Mouse (Mus musculus): Measurements from ENCODE around the gene Plcd3. TPM values are rescaled to one million over a fixed set of nuclear protein-coding genes. Genes with fewer than 3 reads are reported as not detected.

The Plcd3 gene
- polyA plus RNA-seq, 1 experiment, result 0.18 TPM

DNA sequence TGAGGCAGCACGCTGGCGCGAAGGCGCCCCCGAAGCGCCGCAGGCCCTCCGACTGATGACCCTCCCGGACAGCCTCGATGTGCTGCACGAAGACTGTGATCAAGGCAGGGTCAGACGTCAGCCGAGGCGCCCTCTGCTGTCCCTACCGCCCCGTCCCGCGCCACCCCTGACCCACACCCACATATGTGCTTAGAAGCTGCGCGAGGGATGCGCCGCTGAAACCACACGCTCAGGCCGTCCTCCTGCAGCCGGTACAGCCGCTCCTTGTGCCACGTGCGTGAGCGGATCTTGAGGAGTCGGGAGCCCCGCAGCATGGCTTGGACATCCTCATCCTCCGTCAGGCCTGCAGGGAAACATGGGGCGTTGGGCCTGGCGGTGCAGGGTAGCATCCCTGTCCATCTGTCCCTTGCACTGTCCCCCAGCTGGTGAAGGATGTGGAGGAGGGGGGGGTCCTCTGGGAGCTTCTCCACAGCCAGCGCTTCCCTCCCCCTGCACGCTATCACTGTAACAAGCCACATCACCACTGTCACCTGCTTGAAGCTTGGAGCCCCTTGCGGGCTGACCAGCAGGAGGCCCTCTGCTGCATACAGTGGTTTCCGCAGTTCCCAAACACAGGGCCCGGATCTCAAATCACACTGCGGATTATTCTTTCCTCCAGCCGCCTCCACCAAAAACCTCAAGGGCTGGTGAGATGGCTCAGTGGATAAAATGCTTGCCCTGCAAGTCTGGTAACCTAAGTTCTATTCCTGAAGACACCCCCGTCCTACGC lies 21.0 kb downstream of the Plcd3 start:
- H3K4me1 ChIP-seq, result peaks cover 16% of the 10 kb centered on the region
- peaks cover 64% of the 10 kb centered on the region for H3K27me3 ChIP-seq (replicated peaks)
- no peaks in the 10 kb centered on the region for H3K36me3 ChIP-seq (replicated peaks; ENCODE audit: low read length)
- peak overlapping the region; percentile 88 for H3K4me3 ChIP-seq (replicated peaks)
- H3K9me3 ChIP-seq, result no peaks in the 10 kb centered on the region
- TF ChIP-seq FLI1 (IDR thresholded peaks at IDR 0.05; ENCODE audit: low read length), result no peak
- no peak for TF ChIP-seq GATA1 (IDR thresholded peaks at IDR 0.05; ENCODE audit: borderline replicate concordance, low read length)

DNA sequence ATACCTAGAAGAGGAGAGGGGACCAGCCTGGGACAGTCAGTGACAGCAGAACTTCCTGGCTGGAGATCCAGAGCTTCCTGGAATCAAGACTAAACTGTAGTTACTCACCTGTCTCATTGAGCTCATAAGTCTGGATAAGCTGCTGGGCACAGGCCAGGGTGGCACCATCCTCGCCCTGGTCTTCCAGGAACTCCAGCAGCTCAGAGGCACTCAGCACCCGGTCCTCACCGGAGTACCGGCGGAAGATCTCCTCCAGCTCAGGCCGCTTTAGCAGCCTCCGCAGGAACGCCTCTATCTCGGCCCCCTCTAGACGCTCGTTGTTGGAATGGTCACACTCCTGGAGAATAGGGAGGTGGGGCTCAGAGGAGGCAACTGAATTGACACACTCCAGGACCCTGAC lies 23.3 kb downstream of the Plcd3 start:
- Histone ChIP-seq H3K27me3 (replicated peaks) (peaks cover 76% of the 10 kb centered on the region), H3K4me1 (peaks cover 21% of the 10 kb centered on the region), H3K4me3 (replicated peaks) (no peak overlapping the region), H3K36me3 (replicated peaks; ENCODE audit: low read length) (no peaks in the 10 kb centered on the region), H3K9me3 (no peaks in the 10 kb centered on the region)
- TF ChIP-seq FLI1 (IDR thresholded peaks at IDR 0.05; ENCODE audit: low read length) (no peak), GATA1 (IDR thresholded peaks at IDR 0.05; ENCODE audit: borderline replicate concordance, low read length) (no peak)

DNA sequence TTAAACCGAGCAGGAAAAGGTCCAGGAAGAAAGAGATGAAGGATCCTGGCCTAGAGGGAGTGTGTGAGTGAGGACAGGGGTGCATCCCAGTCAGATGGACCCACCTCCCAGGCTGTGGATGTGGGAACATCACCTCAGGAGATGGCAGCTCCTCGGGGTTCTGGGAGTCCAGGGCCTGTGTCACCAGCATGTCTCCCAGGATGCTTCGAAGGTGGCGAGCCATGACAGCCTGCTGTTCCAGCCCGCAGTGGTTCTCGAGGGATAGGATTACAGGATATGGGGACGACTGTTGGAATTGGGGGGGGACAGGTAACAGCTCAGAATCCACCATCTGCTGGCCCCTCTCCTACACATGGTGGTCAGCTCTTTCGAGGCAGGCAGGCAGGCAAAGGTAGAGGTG lies 24.9 kb downstream of the Plcd3 start:
- H3K36me3 ChIP-seq (replicated peaks; ENCODE audit: low read length), result peaks cover 2% of the 10 kb centered on the region

DNA sequence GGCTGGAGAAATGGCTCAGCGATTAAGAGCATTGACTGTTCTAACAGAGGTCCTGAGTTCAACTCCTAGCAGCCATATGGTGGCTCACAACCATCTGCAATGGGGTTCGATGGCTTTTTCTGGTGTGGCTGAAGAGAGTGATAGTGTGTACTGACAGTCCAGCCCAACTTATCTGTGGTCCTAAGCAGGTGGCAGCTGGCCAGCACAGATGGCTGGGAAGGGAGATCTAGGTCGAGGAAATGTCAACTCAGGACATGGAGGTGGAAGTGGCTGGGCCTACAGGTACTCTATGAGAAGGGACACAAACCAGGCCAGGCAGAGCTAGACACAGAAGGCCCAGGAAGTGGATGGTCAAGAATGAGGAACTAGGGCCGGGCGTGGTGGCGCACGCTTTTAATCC lies 25.4 kb downstream of the Plcd3 start:
- H3K4me3 ChIP-seq (replicated peaks), result no peak overlapping the region
- no peaks in the 10 kb centered on the region for H3K9me3 ChIP-seq
- TF ChIP-seq FLI1 (IDR thresholded peaks at IDR 0.05; ENCODE audit: low read length) (no peak), GATA1 (IDR thresholded peaks at IDR 0.05; ENCODE audit: borderline replicate concordance, low read length) (no peak)
- H3K4me1 ChIP-seq, result peaks cover 19% of the 10 kb centered on the region
- peaks cover 56% of the 10 kb centered on the region for H3K27me3 ChIP-seq (replicated peaks)
- peaks cover 7% of the 10 kb centered on the region for H3K36me3 ChIP-seq (replicated peaks; ENCODE audit: low read length)

More for the DNA sequence above, 24.9 kb downstream of the Plcd3 start:
- H3K27me3 ChIP-seq (replicated peaks), result peaks cover 62% of the 10 kb centered on the region
- no peaks in the 10 kb centered on the region for H3K9me3 ChIP-seq
- TF ChIP-seq FLI1 (IDR thresholded peaks at IDR 0.05; ENCODE audit: low read length), result no peak
- H3K4me3 ChIP-seq (replicated peaks), result no peak overlapping the region
- peaks cover 21% of the 10 kb centered on the region for H3K4me1 ChIP-seq

DNA sequence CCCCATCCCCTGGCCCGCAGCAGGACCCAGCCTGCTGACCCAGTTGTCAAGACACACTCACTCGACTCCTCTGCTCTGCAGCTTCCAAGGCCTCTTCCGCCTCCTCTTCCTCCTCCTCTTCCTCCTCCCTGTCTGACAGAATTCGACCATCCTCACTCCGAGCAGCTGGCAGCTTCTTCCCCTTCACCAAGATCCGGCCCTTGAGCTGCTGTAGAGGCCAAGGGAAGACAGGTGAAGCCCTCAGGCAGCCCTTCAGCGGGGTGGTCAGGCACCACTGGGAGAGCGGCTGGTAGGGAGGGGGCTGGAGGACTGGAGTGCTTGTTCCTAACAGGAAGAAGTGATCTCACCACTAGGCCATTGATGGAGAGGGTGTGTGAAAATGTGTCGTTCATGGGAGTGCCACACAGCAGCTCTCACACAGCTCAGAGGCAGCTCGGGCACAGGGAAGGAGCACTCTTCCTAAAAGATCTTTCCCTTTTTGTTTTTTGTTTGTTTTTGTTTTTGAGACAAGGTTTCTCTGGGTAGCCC lies 26.6 kb downstream of the Plcd3 start:
- Histone ChIP-seq H3K4me1 (peaks cover 8% of the 10 kb centered on the region; the same call in 1 of the 2 replicates), H3K9me3 (no peaks in the 10 kb centered on the region), H3K36me3 (replicated peaks; ENCODE audit: low read length) (peaks cover 19% of the 10 kb centered on the region), H3K27me3 (replicated peaks) (peaks cover 46% of the 10 kb centered on the region), H3K4me3 (replicated peaks) (no peak overlapping the region)
- TF ChIP-seq GATA1 (IDR thresholded peaks at IDR 0.05; ENCODE audit: borderline replicate concordance, low read length), result no peak
- TF ChIP-seq FLI1 (IDR thresholded peaks at IDR 0.05; ENCODE audit: low read length), result no peak

DNA sequence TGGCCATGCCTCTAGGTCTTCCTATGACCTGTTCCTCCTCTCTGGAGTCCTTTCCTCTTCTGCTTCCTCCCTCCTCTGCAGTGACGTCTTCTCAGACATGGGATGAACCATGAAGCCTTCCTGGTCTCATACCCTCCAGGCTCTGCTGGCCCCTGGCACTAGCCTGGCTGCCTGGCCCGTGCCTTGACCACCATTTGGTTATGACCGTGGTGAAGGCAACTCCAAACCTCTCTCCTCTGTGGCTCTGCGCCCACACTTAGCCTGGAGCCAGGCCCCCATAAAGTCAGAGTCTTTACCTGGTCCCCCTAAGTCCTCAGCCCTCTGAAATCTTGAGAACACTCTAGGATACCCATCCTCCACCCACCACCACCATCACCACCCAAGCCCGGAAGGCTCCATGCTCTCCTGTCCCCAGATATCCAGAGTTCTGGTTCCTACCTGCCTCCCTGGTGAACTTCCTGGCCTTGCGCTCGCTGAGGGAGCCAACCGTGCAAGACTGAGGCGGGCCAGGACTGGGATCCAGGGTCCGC lies 27.3 kb downstream of the Plcd3 start:
- H3K4me3 ChIP-seq (replicated peaks), result no peak overlapping the region
- H3K27me3 ChIP-seq (replicated peaks), result peaks cover 40% of the 10 kb centered on the region
- H3K9me3 ChIP-seq, result no peaks in the 10 kb centered on the region
- peaks cover 8% of the 10 kb centered on the region; the same call in 1 of the 2 replicates for H3K4me1 ChIP-seq
- H3K36me3 ChIP-seq (replicated peaks; ENCODE audit: low read length), result peaks cover 26% of the 10 kb centered on the region
- TF ChIP-seq GATA1 (IDR thresholded peaks at IDR 0.05; ENCODE audit: borderline replicate concordance, low read length) (no peak), FLI1 (IDR thresholded peaks at IDR 0.05; ENCODE audit: low read length) (no peak)

DNA sequence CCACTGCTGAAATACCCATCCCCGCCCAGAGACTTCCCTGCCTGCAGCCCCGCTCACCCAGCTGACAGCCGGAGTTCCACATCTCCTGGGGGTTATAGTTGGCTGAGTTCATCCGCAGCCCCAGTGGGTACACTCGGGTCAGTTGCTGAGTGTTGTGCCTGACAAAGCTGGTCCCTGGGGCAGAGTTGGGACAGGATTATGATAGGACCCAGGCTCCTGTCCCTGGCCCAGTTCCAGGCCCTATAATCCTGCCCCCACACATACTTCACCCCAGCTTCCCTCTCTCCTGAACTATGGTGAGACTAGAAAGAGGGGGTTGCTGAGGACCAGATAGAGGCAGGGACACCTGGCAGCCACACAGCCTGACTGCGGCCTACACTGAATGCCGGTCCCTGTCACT lies 27.8 kb downstream of the Plcd3 start:
- TF ChIP-seq GATA1 (IDR thresholded peaks at IDR 0.05; ENCODE audit: borderline replicate concordance, low read length) (no peak), FLI1 (IDR thresholded peaks at IDR 0.05; ENCODE audit: low read length) (no peak)
- Histone ChIP-seq H3K4me1 (peaks cover 8% of the 10 kb centered on the region; the same call in 1 of the 2 replicates), H3K4me3 (replicated peaks) (no peak overlapping the region), H3K27me3 (replicated peaks) (peaks cover 34% of the 10 kb centered on the region), H3K9me3 (no peaks in the 10 kb centered on the region), H3K36me3 (replicated peaks; ENCODE audit: low read length) (peaks cover 31% of the 10 kb centered on the region)

DNA sequence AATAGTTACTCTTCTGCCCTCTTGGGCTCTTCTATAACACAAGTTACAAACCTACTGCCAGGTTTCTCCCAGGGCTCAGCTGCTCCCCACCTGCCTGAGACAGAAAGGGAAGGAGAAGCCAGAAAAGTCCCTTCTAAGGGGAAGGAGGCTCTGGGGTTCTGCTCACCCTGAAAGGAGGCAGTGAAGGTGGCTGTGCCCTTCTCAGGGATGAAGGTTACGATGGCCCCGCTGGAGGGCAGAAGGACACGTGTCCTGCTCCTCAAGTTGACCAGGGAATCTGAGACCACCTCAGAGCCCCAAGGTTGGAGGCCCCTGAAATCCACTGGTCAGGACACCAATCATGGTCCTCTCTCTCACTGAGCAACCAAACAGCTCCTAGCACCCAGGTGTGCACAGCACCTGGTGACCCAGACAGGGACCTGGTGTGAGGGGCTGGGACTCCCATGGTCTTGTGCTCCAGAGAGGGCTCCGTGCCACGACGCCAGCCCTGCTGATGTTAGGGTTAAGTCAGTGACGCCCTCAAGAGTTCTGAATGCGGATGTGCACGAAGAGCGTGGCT lies 31.1 kb downstream of the Plcd3 start:
- peaks cover 63% of the 10 kb centered on the region for H3K36me3 ChIP-seq (replicated peaks; ENCODE audit: low read length)
- H3K9me3 ChIP-seq, result no peaks in the 10 kb centered on the region

DNA sequence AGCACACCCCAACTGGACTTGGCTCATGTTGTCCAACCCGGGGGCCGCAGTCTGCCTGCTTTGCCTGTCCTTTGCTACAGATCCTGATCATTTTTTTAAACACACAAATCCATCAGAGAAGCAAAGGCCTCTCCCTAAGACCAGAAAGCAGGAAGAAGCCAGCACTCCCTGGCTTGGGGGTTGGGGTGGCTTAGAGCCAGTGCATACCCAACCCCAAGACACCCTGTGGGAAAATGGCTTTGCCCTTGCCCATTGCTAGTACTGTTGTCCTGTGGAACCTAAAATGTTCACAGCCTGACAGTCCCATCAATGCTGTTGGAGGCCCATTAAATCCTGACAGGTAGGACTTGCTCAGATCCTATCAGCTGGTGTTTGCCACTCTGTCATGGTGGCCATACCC lies 31.7 kb downstream of the Plcd3 start:
- H3K9me3 ChIP-seq, result no peaks in the 10 kb centered on the region
- no peak overlapping the region for H3K4me3 ChIP-seq (replicated peaks)
- no peak for TF ChIP-seq GATA1 (IDR thresholded peaks at IDR 0.05; ENCODE audit: borderline replicate concordance, low read length)
- no peak for TF ChIP-seq FLI1 (IDR thresholded peaks at IDR 0.05; ENCODE audit: low read length)
- peaks cover 1% of the 10 kb centered on the region; the same call in 1 of the 2 replicates for H3K4me1 ChIP-seq
- peaks cover 69% of the 10 kb centered on the region for H3K36me3 ChIP-seq (replicated peaks; ENCODE audit: low read length)
- H3K27me3 ChIP-seq (replicated peaks), result peaks cover 9% of the 10 kb centered on the region

More for the DNA sequence above, 31.1 kb downstream of the Plcd3 start:
- H3K4me1 ChIP-seq, result peaks cover 5% of the 10 kb centered on the region; the same call in 1 of the 2 replicates
- no peak overlapping the region for H3K4me3 ChIP-seq (replicated peaks)
- peaks cover 12% of the 10 kb centered on the region for H3K27me3 ChIP-seq (replicated peaks)
- no peak for TF ChIP-seq GATA1 (IDR thresholded peaks at IDR 0.05; ENCODE audit: borderline replicate concordance, low read length)
- TF ChIP-seq FLI1 (IDR thresholded peaks at IDR 0.05; ENCODE audit: low read length), result no peak

DNA sequence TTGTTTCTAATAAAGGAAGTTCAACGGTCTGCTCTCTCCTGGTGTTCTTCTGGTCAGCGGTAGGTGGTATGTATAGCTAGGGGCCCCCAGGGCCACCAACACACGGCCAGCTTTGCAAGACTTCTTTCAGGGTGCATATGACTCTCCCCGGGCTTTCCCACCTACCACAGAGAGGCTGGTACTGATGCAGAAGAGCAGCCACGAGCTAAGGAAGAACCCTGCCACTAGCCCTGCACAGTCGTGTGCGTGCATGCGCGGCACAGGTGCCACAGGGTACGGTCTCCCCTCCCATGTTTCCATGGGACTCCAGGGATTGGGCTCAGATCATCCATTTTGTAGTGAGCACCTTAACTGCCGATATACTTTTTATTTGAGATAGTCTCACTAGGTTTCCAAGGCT lies 32.6 kb downstream of the Plcd3 start:
- no peak overlapping the region for H3K4me3 ChIP-seq (replicated peaks)
- no peaks in the 10 kb centered on the region for H3K9me3 ChIP-seq
- TF ChIP-seq FLI1 (IDR thresholded peaks at IDR 0.05; ENCODE audit: low read length), result no peak
- TF ChIP-seq GATA1 (IDR thresholded peaks at IDR 0.05; ENCODE audit: borderline replicate concordance, low read length), result no peak
- peaks cover 78% of the 10 kb centered on the region for H3K36me3 ChIP-seq (replicated peaks; ENCODE audit: low read length)
- H3K4me1 ChIP-seq, result no peaks in the 10 kb centered on the region; the same call in 1 of the 2 replicates
- H3K27me3 ChIP-seq (replicated peaks), result peaks cover 2% of the 10 kb centered on the region

Data from megakaryocyte, embryonic 14.5 days (primary cell).